ENCODE assay signal across 8 mouse cellular contexts in the genomic region with DNA sequence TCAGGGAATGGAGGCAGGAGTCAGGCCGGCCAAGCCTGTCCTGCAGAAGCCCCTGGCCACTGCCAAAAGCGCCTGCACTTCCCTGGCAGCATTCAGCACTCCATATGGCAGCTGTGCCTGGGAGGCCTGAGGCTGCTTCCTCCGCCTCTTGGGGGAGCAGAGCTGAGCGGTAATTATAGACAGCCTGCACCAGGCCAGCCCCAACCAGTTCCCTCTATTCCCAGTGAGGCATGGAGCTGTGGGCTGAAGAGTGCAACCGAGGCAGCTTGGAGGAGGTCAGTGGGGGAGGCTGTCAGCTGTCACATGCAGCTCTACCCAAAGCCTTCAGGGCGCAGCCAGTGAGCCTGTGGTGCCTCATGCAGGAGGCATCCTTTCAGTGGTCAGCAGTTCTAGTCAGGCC. TPM values are rescaled to one million over a fixed set of nuclear protein-coding genes. Genes with fewer than 3 reads are reported as not detected.
A peak's percentile ranks its signal among the peaks of the same experiment; 100 is the strongest.
DNase-seq lines count a peak whose midpoint lies in the region; ATAC-seq lines count a peak whose summit lies in the region.

No protein-coding gene starts in this region.

- peaks cover 21% of the 10 kb centered on the region for H3K36me3 ChIP-seq in lung, embryonic 16.5 days (ENCODE audit: control insufficient read depth, insufficient read depth, low read length)
- peaks cover 12% of the 10 kb centered on the region for H3K36me3 ChIP-seq in hindbrain, embryonic 16.5 days (ENCODE audit: control insufficient read depth, insufficient read depth, low read length)
- peaks cover 38% of the 10 kb centered on the region for H3K36me3 ChIP-seq in neural tube, embryonic 15.5 days

- H3K9me3 ChIP-seq in lung, embryonic 16.5 days (ENCODE audit: control insufficient read depth, low read length) = no peaks in the 10 kb centered on the region
- no peaks in the 10 kb centered on the region for H3K9me3 ChIP-seq in hindbrain, embryonic 16.5 days (ENCODE audit: control insufficient read depth, low read length)
- H3K9me3 ChIP-seq in neural tube, embryonic 15.5 days (replicated peaks) = no peaks in the 10 kb centered on the region

- peaks cover 11% of the 10 kb centered on the region for H3K4me1 ChIP-seq in lung, embryonic 16.5 days (replicated peaks; ENCODE audit: control insufficient read depth, insufficient read depth, low read length)
- peaks cover 44% of the 10 kb centered on the region for H3K4me1 ChIP-seq in hindbrain, embryonic 16.5 days (ENCODE audit: control insufficient read depth, insufficient read depth, low read depth, low read length)
- H3K4me1 ChIP-seq in neural tube, embryonic 15.5 days = peaks cover 53% of the 10 kb centered on the region

- no peak overlapping the region for H3K4me3 ChIP-seq in lung, embryonic 16.5 days (ENCODE audit: low read length)
- no peak overlapping the region for H3K4me3 ChIP-seq in hindbrain, embryonic 16.5 days (ENCODE audit: low read length)
- no peak overlapping the region for H3K4me3 ChIP-seq in neural tube, embryonic 15.5 days (replicated peaks)

- H3K27ac ChIP-seq in lung, embryonic 16.5 days (ENCODE audit: low read length) = no peak overlapping the region
- H3K27ac ChIP-seq in hindbrain, embryonic 16.5 days (ENCODE audit: low read depth, low read length) = peak overlapping the region; percentile 68; the same call in 1 of the 2 replicates
- H3K27ac ChIP-seq in neural tube, embryonic 15.5 days (replicated peaks) = 0 out of 2 replicates have a peak overlapping the region, but pooled peaks have one; percentile 30

- no peak for DNase-seq in lung, postnatal 36 days
- peak; percentile 90 to 94 for DNase-seq in cerebellum, postnatal 14 days
- no peak for DNase-seq in Muller cell, postnatal 12 days (ENCODE audit: inconsistent ontology term)
- no peak for DNase-seq in c-Kit-positive CD71-positive TER-119-positive erythroid progenitor cells, embryonic 14.5 days (ENCODE audit: low spot score)

- H3K9ac ChIP-seq in lung, embryonic 16.5 days (ENCODE audit: low read length) = no peak overlapping the region
- H3K9ac ChIP-seq in hindbrain, embryonic 16.5 days (ENCODE audit: low read depth, low read length) = peak overlapping the region; percentile 20; the same call in 1 of the 2 replicates
- no peak overlapping the region for H3K9ac ChIP-seq in neural tube, embryonic 15.5 days (replicated peaks)

- ATAC-seq in lung, embryonic 16.5 days (ENCODE audit: low read depth) = 0 out of 2 replicates have a peak, but pooled peaks have one; percentile 4
- ATAC-seq in hindbrain, embryonic 16.5 days = peak; percentile 45
- no peak for ATAC-seq in neural tube, embryonic 15.5 days (ENCODE audit: low FRiP score)
- no peak for ATAC-seq in granulocyte monocyte progenitor cell, adult 5-6 weeks (replicated peaks; ENCODE audit: poor library complexity, severe bottlenecking)

- H3K4me2 ChIP-seq in lung, embryonic 16.5 days (ENCODE audit: low read depth, low read length) = no peak overlapping the region
- H3K4me2 ChIP-seq in hindbrain, embryonic 16.5 days (ENCODE audit: low read length) = no peak overlapping the region; the same call in 1 of the 2 replicates
- no peak overlapping the region for H3K4me2 ChIP-seq in neural tube, embryonic 15.5 days

- 66% methylated on average over 6 of the region's 6 CpGs for WGBS in lung, embryonic 16.5 days
- 49% methylated on average over 6 of the region's 6 CpGs for WGBS in hindbrain, embryonic 16.5 days
- 50% methylated on average over 6 of the region's 6 CpGs for WGBS in neural tube, embryonic 15.5 days

- no peaks in the 10 kb centered on the region for H3K27me3 ChIP-seq in lung, embryonic 16.5 days (ENCODE audit: control insufficient read depth, insufficient read depth, low read depth, low read length)
- H3K27me3 ChIP-seq in hindbrain, embryonic 16.5 days (replicated peaks; ENCODE audit: control insufficient read depth, insufficient read depth, low read length) = no peaks in the 10 kb centered on the region
- H3K27me3 ChIP-seq in neural tube, embryonic 15.5 days (replicated peaks) = no peaks in the 10 kb centered on the region

RNA-seq across cellular contexts. Expression of gene Napa, which starts 5.5 kb away (rescaled TPM):
- polyA plus RNA-seq in lung, embryonic 16.5 days (2015; fragmentation: Nextera tagmentation; extraction: Ambion mirVana) = 167 and 202 TPM in 2 replicates
- 236 and 255 TPM in 2 replicates for polyA plus RNA-seq in hindbrain, embryonic 16.5 days (2015; fragmentation: Nextera tagmentation; extraction: Ambion mirVana)
- polyA plus RNA-seq in neural tube, embryonic 15.5 days (2015; fragmentation: Nextera tagmentation; extraction: Ambion mirVana) = 236 and 238 TPM in 2 replicates
- total RNA-seq in granulocyte monocyte progenitor cell, adult 5-6 weeks (2014; fragmentation: Nextera tagmentation) = 81.0 and 105 TPM in 2 replicates
- 38.5 and 39.5 TPM in 2 replicates for total RNA-seq in granulocyte monocyte progenitor cell, adult 5-6 weeks (2017)

RNA-seq across cellular contexts. Expression of gene Kptn, which starts 15.9 kb away (rescaled TPM):
- 28.3 and 31.7 TPM in 2 replicates for polyA plus RNA-seq in lung, embryonic 16.5 days (2015; fragmentation: Nextera tagmentation; extraction: Ambion mirVana)
- polyA plus RNA-seq in hindbrain, embryonic 16.5 days (2015; fragmentation: Nextera tagmentation; extraction: Ambion mirVana) = 48.3 and 49.8 TPM in 2 replicates
- polyA plus RNA-seq in neural tube, embryonic 15.5 days (2015; fragmentation: Nextera tagmentation; extraction: Ambion mirVana) = 45.8 and 48.1 TPM in 2 replicates
- 19.2 and 20.9 TPM in 2 replicates for total RNA-seq in granulocyte monocyte progenitor cell, adult 5-6 weeks (2014; fragmentation: Nextera tagmentation)
- total RNA-seq in granulocyte monocyte progenitor cell, adult 5-6 weeks (2017) = 9.7 and 11.2 TPM in 2 replicates

RNA-seq across cellular contexts. Expression of gene Slc8a2, which starts 25.9 kb away (rescaled TPM):
- polyA plus RNA-seq in lung, embryonic 16.5 days (2015; fragmentation: Nextera tagmentation; extraction: Ambion mirVana) = 0.08 and 0.10 TPM in 2 replicates
- polyA plus RNA-seq in hindbrain, embryonic 16.5 days (2015; fragmentation: Nextera tagmentation; extraction: Ambion mirVana) = 1.1 and 1.2 TPM in 2 replicates
- polyA plus RNA-seq in neural tube, embryonic 15.5 days (2015; fragmentation: Nextera tagmentation; extraction: Ambion mirVana) = 1.2 and 1.4 TPM in 2 replicates
- not detected in 2 replicates for total RNA-seq in granulocyte monocyte progenitor cell, adult 5-6 weeks (2014; fragmentation: Nextera tagmentation)
- total RNA-seq in granulocyte monocyte progenitor cell, adult 5-6 weeks (2017) = not detected in 2 replicates

RNA-seq across cellular contexts. Expression of gene Zfp541, which starts 42.1 kb away (rescaled TPM):
- polyA plus RNA-seq in lung, embryonic 16.5 days (2015; fragmentation: Nextera tagmentation; extraction: Ambion mirVana) = 0.06 TPM in 1 of 2 replicates, not detected in the other
- polyA plus RNA-seq in hindbrain, embryonic 16.5 days (2015; fragmentation: Nextera tagmentation; extraction: Ambion mirVana) = 0.09 and 0.16 TPM in 2 replicates
- 0.15 and 0.17 TPM in 2 replicates for polyA plus RNA-seq in neural tube, embryonic 15.5 days (2015; fragmentation: Nextera tagmentation; extraction: Ambion mirVana)
- not detected in 2 replicates for total RNA-seq in granulocyte monocyte progenitor cell, adult 5-6 weeks (2014; fragmentation: Nextera tagmentation)
- 0.31 TPM in 1 of 2 replicates, not detected in the other for total RNA-seq in granulocyte monocyte progenitor cell, adult 5-6 weeks (2017)

RNA-seq across cellular contexts. Expression of gene Bicra, which starts 56.0 kb away (rescaled TPM):
- polyA plus RNA-seq in lung, embryonic 16.5 days (2015; fragmentation: Nextera tagmentation; extraction: Ambion mirVana) = 5.9 TPM in 2 replicates
- polyA plus RNA-seq in hindbrain, embryonic 16.5 days (2015; fragmentation: Nextera tagmentation; extraction: Ambion mirVana) = 5.0 and 6.9 TPM in 2 replicates
- polyA plus RNA-seq in neural tube, embryonic 15.5 days (2015; fragmentation: Nextera tagmentation; extraction: Ambion mirVana) = 6.6 and 7.3 TPM in 2 replicates
- 12.2 and 21.8 TPM in 2 replicates for total RNA-seq in granulocyte monocyte progenitor cell, adult 5-6 weeks (2014; fragmentation: Nextera tagmentation)
- total RNA-seq in granulocyte monocyte progenitor cell, adult 5-6 weeks (2017) = 0.34 and 0.93 TPM in 2 replicates

Comparison
In these comparisons a context has a peak if more than half of its experiments do, and no peak if none do; other contexts are left out.
1. ATAC-seq: peak in lung, embryonic 16.5 days (single experiment) and hindbrain, embryonic 16.5 days (single experiment); none in neural tube, embryonic 15.5 days (single experiment) and granulocyte monocyte progenitor cell, adult 5-6 weeks (single experiment).
2. DNase-seq: peak in cerebellum, postnatal 14 days (2 of 2); none in lung, postnatal 36 days (single experiment), Muller cell, postnatal 12 days (single experiment) and c-Kit-positive CD71-positive TER-119-positive erythroid progenitor cells, embryonic 14.5 days (single experiment).